Mouse (Mus musculus) cerebellum, adult 8-10 months (tissue): ENCODE measurements around the gene Gab1.

Source experiments
- DNase-seq: peaks from one replicate; pipeline ENCODE4 v3.0.0; 2022

Gab1 gene

DNA sequence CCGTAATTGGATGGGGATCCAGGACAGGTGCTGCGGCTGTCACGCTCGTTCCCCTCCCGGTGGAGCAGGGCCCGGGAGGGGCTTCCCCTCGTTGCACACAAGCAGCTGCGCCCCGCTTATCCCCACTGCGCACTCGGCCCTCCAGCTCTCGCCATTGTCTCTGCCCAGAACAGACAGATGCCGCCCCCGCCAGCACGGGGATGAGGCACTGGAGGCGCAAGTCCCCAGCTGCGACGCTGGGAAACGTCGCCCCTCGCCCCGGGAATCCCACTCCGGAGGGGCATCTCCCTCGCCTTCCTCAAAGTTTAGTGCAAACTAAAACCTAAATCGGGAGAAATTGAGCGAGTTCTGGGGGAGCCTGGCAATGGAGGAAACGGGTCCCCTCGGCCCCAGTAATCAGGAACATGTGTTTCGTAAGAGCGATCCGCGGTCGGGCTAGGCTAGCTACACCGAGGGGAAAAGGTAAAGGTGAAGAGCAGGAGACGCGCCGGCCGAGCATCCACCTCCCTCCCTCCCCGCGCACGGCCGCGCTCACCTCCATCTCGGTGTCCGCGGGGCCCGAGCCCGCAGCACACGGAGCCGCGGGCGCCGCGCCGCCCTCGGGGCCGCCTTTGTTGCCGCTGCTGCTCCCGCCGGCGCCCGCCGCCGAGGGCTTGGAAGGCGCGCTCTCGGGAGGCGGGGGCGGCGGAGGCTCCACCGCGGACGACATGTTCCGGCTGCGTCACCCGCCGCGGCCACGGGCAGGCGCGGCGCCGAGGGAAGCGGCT, 141.7 kb downstream of the Gab1 start:
- DNase-seq, result peak; percentile 51

GRCm38 (mm10) chr8:80738046-80738387, 142.3 kb downstream of the Gab1 start:
- DNase-seq, result no peak

DNA sequence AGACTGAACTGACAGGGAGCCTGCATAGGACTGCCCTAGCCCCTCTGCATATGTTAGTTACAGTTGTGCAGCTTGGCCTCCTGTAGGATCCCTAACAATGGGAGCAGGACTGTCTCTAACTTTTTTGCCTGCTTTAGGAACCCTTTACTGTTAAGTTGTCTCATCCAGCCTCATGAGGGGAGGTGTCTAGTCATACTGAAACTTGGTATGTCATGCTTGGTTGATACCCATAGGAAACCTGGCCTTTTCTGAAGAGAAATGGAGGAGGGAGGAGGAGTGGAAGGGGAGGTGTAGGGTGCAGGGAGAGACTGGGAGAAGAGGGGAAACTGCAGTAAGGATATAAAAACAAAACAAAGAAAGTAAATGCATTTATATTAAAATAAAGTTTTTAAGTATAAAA, 148.0 kb downstream of the Gab1 start:
- DNase-seq, result no peak

GRCm38 (mm10) chr8:80714461-80714860, 165.9 kb downstream of the Gab1 start:
- DNase-seq, result no peak
